Mouse (Mus musculus) cortical plate, adult 2 months (tissue): ENCODE results near the gene B3glct.

ENCODE experiments used
- CTCF ChIP-seq: fragments of 200-500 bp; IDR thresholded peaks from 2 replicates; pipeline ENCODE4 v1.5.1; 2011; ENCODE audit warnings: mild to moderate bottlenecking, control low read depth, low read length; ENCODE audit not compliant: insufficient read depth; ENCODE audit errors: extremely low read depth
- POLR2A ChIP-seq: fragments of 200-500 bp; IDR thresholded peaks from 2 replicates; pipeline ENCODE4 v1.6.1; 2011; ENCODE audit warnings: mild to moderate bottlenecking, low read length, control low read depth; ENCODE audit not compliant: insufficient read depth; ENCODE audit errors: extremely low read depth

DNA sequence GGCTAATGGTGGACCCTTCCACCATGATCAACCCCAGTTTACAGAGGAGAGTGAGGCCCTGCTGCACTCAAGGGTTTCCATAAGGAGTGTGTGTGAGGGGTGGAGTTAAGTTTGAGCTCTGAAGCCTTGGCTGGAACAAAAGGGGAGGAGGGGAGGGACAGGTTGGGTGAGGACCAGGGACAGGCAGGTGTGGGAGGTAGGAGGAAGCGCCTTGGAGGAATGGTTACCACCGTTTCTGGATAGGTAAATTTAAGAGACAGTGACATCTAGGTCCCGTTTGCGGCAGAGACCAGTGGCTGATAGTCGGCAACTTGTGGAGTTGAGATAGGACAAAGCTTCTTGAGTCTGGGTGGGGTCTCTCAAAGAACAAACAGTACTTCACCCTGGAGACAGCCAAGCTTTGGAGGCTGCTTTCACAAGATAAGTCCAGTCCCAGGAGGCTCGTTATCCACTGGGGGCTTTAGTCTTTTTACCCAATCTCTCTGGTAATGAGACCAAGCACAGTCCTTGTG, 29.1 kb upstream of the B3glct start:
- TF ChIP-seq POLR2A (no peak), CTCF (no peak)
